Mouse (Mus musculus) liver, embryonic 12.5 days (tissue): ENCODE results near the gene Rnase11. TPM values are rescaled to one million over a fixed set of nuclear protein-coding genes. Genes with fewer than 3 reads are reported as not detected.

Experiments
- polyA plus RNA-seq: library from polyadenylated mRNA; unstranded; fragments of >200 nt; fragmentation: Nextera tagmentation; extraction: Ambion mirVana; gene quantifications from 2 replicates; pipeline ENCODE4 v1.2.1, GENCODE M21; 2016

The Rnase11 gene
- polyA plus RNA-seq, 1 experiment from 2014 or later = not detected

Other genes starting within 250 kb of the Rnase11 start
- not detected in 2 replicates for gene Ccnb1ip1, start 242.4 kb downstream of the Rnase11 start, polyA plus RNA-seq
- gene Parp2, start 242.3 kb downstream of the Rnase11 start, polyA plus RNA-seq = 44.8 and 45.8 TPM in 2 replicates
- gene Tep1, start 179.6 kb downstream of the Rnase11 start, polyA plus RNA-seq = 2.2 and 3.2 TPM in 2 replicates
- 0.13 and 0.28 TPM in 2 replicates for gene Klhl33, start 152.7 kb downstream of the Rnase11 start, polyA plus RNA-seq
- gene Osgep, start 125.3 kb downstream of the Rnase11 start, polyA plus RNA-seq = 69.7 and 74.0 TPM in 2 replicates
- gene Apex1, start 125.2 kb downstream of the Rnase11 start, polyA plus RNA-seq = 144 and 147 TPM in 2 replicates
- gene Pip4p1, start 119.3 kb downstream of the Rnase11 start, polyA plus RNA-seq = 26.1 and 30.6 TPM in 2 replicates
- 75.0 and 76.1 TPM in 2 replicates for gene Pnp, start 119.1 kb downstream of the Rnase11 start, polyA plus RNA-seq
- gene Gm49342, start 105.6 kb downstream of the Rnase11 start, polyA plus RNA-seq = not detected in 2 replicates
- 4.0 and 4.3 TPM in 2 replicates for gene Pnp2, start 94.2 kb downstream of the Rnase11 start, polyA plus RNA-seq
- 0.07 TPM in 1 of 2 replicates, not detected in the other for gene Rnase10, start 42.4 kb downstream of the Rnase11 start, polyA plus RNA-seq
- not detected in 2 replicates for gene Rnase9, start 8.3 kb downstream of the Rnase11 start, polyA plus RNA-seq
- gene Rnase12, start 7.5 kb upstream of the Rnase11 start, polyA plus RNA-seq = 0.44 and 1.4 TPM in 2 replicates
- gene Olfr750, start 24.3 kb upstream of the Rnase11 start, polyA plus RNA-seq = not detected in 2 replicates
- gene Rnase4, start 40.9 kb upstream of the Rnase11 start, polyA plus RNA-seq = 10.0 and 10.4 TPM in 2 replicates
- gene Ang, start 41.0 kb upstream of the Rnase11 start, polyA plus RNA-seq = 2.6 and 3.5 TPM in 2 replicates
- gene Eddm3b, start 64.3 kb upstream of the Rnase11 start, polyA plus RNA-seq = not detected in 2 replicates
- 2.3 and 4.0 TPM in 2 replicates for gene Rnase6, start 73.7 kb upstream of the Rnase11 start, polyA plus RNA-seq
- gene Rnase1, start 96.6 kb upstream of the Rnase11 start, polyA plus RNA-seq = not detected in 2 replicates
- gene Rnase2b, start 112.1 kb upstream of the Rnase11 start, polyA plus RNA-seq = not detected in 2 replicates
- gene Ang2, start 149.0 kb upstream of the Rnase11 start, polyA plus RNA-seq = not detected in 2 replicates
- gene Ear14, start 153.2 kb upstream of the Rnase11 start, polyA plus RNA-seq = not detected in 2 replicates
- not detected in 2 replicates for gene Rnase2a, start 205.9 kb upstream of the Rnase11 start, polyA plus RNA-seq